Mouse (Mus musculus) brain, embryonic 14.5 days (tissue): ENCODE measurements at regions not wholly inside any gene's neighbourhood (a gene's known extent, or its start where the extent isn't known, plus 50 kb on each side); places are given as distances from the start of the nearest gene placed in this dataset.

Experiments
- CTCF ChIP-seq: fragments of 200-500 bp; IDR thresholded peaks from 2 replicates; pipeline ENCODE4 v1.5.1; 2012; ENCODE audit warnings: inconsistent platforms, mild to moderate bottlenecking, moderate library complexity, borderline replicate concordance; ENCODE audit not compliant: insufficient read depth, insufficient read length; ENCODE audit errors: extremely low read depth
- POLR2A ChIP-seq: fragments of 200-500 bp; IDR thresholded peaks from 2 replicates; pipeline ENCODE4 v1.6.1; 2012; ENCODE audit warnings: mild to moderate bottlenecking, inconsistent platforms, borderline replicate concordance; ENCODE audit not compliant: poor library complexity, insufficient read depth, insufficient read length, severe bottlenecking; ENCODE audit errors: extremely low read depth

DNA sequence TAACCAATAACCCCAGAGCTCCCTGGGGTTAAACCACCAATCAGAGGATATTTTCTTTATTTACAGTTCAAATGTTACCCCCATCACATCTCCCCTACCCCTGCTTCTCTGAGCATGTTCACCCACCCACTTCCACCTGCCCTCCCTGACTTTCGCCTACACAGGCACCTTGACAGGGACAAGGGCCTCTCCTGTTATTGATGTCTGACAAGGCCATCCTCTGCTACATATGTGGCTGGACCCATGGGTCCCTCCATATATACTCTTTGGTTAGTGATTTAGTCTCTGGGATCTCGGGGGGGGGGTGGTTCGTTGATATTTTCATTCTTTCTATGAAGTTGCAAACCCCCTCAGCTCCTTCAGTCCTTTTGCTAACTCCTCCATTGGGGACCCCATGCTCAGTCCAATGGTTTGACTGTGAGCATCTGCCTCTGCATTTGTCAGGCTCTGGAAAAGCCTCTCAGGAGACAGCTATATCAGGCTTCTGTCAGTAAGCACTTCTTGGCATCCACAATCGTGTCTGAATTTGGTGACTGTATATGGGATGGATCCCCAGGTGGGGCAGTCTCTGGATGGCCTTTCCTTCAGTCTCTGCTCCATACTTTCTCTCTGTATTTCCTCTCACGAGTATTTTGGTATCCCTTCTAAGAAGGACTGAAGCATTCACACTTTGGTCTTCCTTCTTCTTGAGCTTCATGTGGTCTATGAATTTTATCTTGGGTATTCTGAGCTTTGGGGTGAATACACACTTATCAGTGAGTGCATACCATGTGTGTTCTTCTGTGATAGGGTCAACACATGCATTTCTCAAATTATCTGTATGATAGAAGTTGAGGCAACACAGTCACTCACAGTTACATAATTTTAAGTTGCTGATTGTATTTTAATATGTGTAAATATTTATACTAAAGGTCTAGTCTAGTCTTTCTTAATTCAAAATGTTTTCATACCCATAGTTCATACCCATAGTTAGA is 220.8 kb upstream of the Tusc1 start:
- TF ChIP-seq CTCF (no peak), POLR2A (no peak)
